16 mouse cellular contexts compared by ENCODE assay signal in the genomic region with DNA sequence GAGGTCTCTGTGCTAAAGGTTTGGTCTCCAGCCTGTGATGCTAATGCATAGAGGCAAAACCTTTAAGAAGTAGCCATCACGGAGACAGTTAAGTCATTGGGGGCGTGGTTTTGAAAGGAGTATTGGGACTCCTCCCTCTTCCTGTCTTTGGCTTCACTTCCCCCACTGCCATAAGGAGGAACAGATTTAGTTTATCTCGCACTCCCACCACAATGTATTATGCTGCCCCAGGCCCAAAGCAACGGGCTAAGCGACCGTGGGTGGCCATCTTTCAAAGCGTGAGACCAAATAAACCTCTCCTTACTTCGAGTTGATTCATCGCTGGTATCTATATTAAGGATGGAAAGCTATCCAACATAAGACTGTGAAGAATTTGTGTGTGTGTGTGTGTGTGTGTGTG. TPM values are rescaled to one million over a fixed set of nuclear protein-coding genes. Genes with fewer than 3 reads are reported as not detected.
DNase-seq lines count a peak whose midpoint lies in the region; ATAC-seq lines count a peak whose summit lies in the region.
"Had no signal": no experiment of that assay in that cellular context is flagged by ENCODE, and none has a peak within 500 bp of the region (broad histone marks: within the 10 kb centered on the region; RNA-seq: fewer than 3 reads in every experiment).

No protein-coding gene starts in this region.

- intact Hi-C loops in left cerebral cortex, postnatal 14 days (cut with DNase I), result no loop called here
- intact Hi-C loops in heart, postnatal 14 days (cut with DNase I), result no loop called here

- DNase-seq in frontal cortex, postnatal 25 days (ENCODE audit: low spot score in 2 of 2), result no peak
- DNase-seq in left cerebral cortex, postnatal 14 days (ENCODE audit: low spot score in 2 of 2), result peak; percentile 50 to 51
- no peak for DNase-seq in left cerebral cortex, adult 11 months (ENCODE audit: low spot score)
- DNase-seq in R1 (ENCODE audit: low read depth, low spot score), result peak; percentile 63
- DNase-seq in right cerebral cortex, postnatal 10 days (ENCODE audit: low spot score in 2 of 2), result peak; percentile 62 to 71
- DNase-seq in urinary bladder, postnatal 10 days (ENCODE audit: low spot score), result no peak
- no peak for DNase-seq in heart, postnatal 14 days
- DNase-seq: cerebellum, postnatal 10 days; heart, adult 18-20 months; lung, postnatal 14 days had no signal

- peak; percentile 74 for ATAC-seq in frontal cortex, adult (ENCODE audit: low TSS enrichment)
- ATAC-seq: inflammation-experienced regulatory T-cells, adult 6 months had no signal

RNA-seq across cellular contexts. Expression of gene Gm4894, which starts 22.9 kb away (rescaled TPM):
- not detected for total RNA-seq in left cerebral cortex, postnatal 14 days (2021)
- not detected for total RNA-seq in heart, postnatal 14 days (2021)
- total RNA-seq: adrenal gland, postnatal 4 days; gastrocnemius, adult 8-10 months; heart, adult 18-20 months; layer of hippocampus, postnatal 14 days; midbrain, postnatal 0 days had no signal

Comparison
In these comparisons a context has a peak if more than half of its experiments do, and no peak if none do; other contexts are left out.
1. DNase-seq: peak in left cerebral cortex, postnatal 14 days (2 of 2), R1 (single experiment) and right cerebral cortex, postnatal 10 days (2 of 2); none in frontal cortex, postnatal 25 days (0 of 2), left cerebral cortex, adult 11 months (single experiment), urinary bladder, postnatal 10 days (single experiment) and heart, postnatal 14 days (0 of 2).